Mouse (Mus musculus) forelimb bud, embryonic 11.5 days (tissue): Measurements from ENCODE around the gene Slf2.
A peak's percentile ranks its signal among the peaks of the same experiment; 100 is the strongest.

Source experiments
- DNase-seq: peaks from one replicate; pipeline ENCODE4 v3.0.0-alpha.2; 2012; ENCODE audit warnings: low read depth, low spot score

Slf2 gene

GRCm38 (mm10) chr19:44982477-44983115 lies 51.6 kb downstream of the Slf2 start:
- DNase-seq = no peak

GRCm38 (mm10) chr19:44983366-44983765 lies 52.4 kb downstream of the Slf2 start:
- no peak for DNase-seq

GRCm38 (mm10) chr19:44984420-44984819 lies 53.5 kb downstream of the Slf2 start:
- DNase-seq = no peak

- DNase-seq = no peak
These were observed 54.4 kb downstream of the Slf2 start for GRCm38 (mm10) chr19:44985159-44985988.

GRCm38 (mm10) chr19:44987004-44987403 lies 56.1 kb downstream of the Slf2 start:
- no peak for DNase-seq

GRCm38 (mm10) chr19:44987851-44988250 lies 56.9 kb downstream of the Slf2 start:
- DNase-seq = no peak

- no peak for DNase-seq
These were observed 57.4 kb downstream of the Slf2 start for GRCm38 (mm10) chr19:44988321-44988720.

- peak; percentile 55 for DNase-seq
These were observed 58.0 kb downstream of the Slf2 start, which contains the start of gene Sema4g for GRCm38 (mm10) chr19:44988831-44989566. TSS of gene Sema4g (plus strand) at chr19:44989101.

- no peak for DNase-seq
These were observed 58.9 kb downstream of the Slf2 start for GRCm38 (mm10) chr19:44989567-44990495.

GRCm38 (mm10) chr19:44991031-44991430 lies 60.1 kb downstream of the Slf2 start:
- DNase-seq = no peak

GRCm38 (mm10) chr19:44992246-44992645 lies 61.3 kb downstream of the Slf2 start:
- no peak for DNase-seq

- no peak for DNase-seq
These were observed 61.8 kb downstream of the Slf2 start for GRCm38 (mm10) chr19:44992712-44993111.

GRCm38 (mm10) chr19:44997786-44998185 lies 66.8 kb downstream of the Slf2 start:
- DNase-seq = no peak

- DNase-seq = no peak
These were observed 68.7 kb downstream of the Slf2 start for GRCm38 (mm10) chr19:44999647-45000046.

- DNase-seq = no peak
These were observed 71.3 kb downstream of the Slf2 start for GRCm38 (mm10) chr19:45002301-45002700.

GRCm38 (mm10) chr19:45003740-45004516 lies 73.0 kb downstream of the Slf2 start:
- DNase-seq = no peak

GRCm38 (mm10) chr19:45005444-45005843 lies 74.5 kb downstream of the Slf2 start, which contains the start of gene Twnk:
TSS of gene Twnk (plus strand) at chr19:45005663.
- DNase-seq = no peak

- peak; percentile 88 for DNase-seq
These were observed 75.2 kb downstream of the Slf2 start, which contains the start of gene Mrpl43 for GRCm38 (mm10) chr19:45005957-45006712. TSS of gene Mrpl43 (minus strand) at chr19:45006442.

GRCm38 (mm10) chr19:45007021-45007420 lies 76.1 kb downstream of the Slf2 start:
- DNase-seq = no peak
